Mouse (Mus musculus) ES-Bruce4 (cell line): ENCODE data around the gene Tlcd2.

Experiments
- CTCF ChIP-seq: IDR thresholded peaks from one replicate; pipeline ENCODE4 v1.8.1; 2011; ENCODE audit warnings: low read depth, low read length
- POLR2A ChIP-seq: IDR thresholded peaks from one replicate; pipeline ENCODE4 v1.8.1; 2011; ENCODE audit warnings: low read length; ENCODE audit not compliant: insufficient read depth

GRCm38 (mm10) chr11:75461743-75462252, 283 bp downstream of the Tlcd2 start:
- TF ChIP-seq CTCF (no peak), POLR2A (no peak)
